Mouse (Mus musculus): ENCODE data around the gene Tenm3. TPM values are rescaled to one million over a fixed set of nuclear protein-coding genes. Genes with fewer than 3 reads are reported as not detected.

Gene Tenm3
- total RNA-seq, 2 experiments from 2014 or later = 122 to 147 TPM

DNA sequence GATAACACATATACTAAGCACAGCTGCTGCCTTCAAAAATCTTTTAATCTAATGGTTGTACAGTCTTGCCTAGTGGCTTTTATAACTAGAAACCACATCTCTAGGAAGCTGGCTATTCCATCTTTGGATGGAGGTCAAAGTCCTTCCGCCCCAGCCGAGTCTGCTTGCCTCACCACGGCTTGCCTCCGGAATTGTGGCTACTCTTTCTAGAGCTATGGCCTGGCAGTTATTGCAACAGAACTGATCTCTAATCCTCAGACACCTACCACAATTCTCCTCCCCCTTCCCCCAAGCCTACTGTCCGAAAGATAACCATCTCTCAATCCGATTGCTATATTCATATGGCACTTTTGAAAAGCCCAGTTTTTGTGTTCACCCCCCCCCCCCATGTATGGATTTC lies 101.0 kb downstream of the Tenm3 start:
- DNase-seq (ENCODE audit: low spot score in 2 of 2) = no peak

DNA sequence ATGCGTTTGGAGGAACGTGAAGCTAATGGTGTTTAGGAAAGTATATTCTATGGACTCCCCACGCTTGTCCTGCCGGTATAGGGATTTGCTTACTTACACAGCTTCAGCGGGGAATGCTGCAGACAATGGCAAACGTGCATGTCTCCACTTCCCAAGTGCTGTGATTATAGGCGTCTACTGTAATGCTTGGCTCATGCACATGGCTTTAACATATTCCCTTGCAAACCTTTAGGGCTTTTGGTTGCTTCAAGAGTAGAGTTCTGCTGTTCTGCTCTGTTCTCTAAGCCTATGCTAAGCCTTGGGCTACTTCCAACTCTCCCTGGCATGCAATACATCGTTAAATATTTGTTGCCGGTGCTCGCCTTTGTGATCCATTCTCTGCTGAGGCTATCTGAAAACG lies 102.8 kb downstream of the Tenm3 start:
- DNase-seq (ENCODE audit: low spot score in 2 of 2) = no peak

DNA sequence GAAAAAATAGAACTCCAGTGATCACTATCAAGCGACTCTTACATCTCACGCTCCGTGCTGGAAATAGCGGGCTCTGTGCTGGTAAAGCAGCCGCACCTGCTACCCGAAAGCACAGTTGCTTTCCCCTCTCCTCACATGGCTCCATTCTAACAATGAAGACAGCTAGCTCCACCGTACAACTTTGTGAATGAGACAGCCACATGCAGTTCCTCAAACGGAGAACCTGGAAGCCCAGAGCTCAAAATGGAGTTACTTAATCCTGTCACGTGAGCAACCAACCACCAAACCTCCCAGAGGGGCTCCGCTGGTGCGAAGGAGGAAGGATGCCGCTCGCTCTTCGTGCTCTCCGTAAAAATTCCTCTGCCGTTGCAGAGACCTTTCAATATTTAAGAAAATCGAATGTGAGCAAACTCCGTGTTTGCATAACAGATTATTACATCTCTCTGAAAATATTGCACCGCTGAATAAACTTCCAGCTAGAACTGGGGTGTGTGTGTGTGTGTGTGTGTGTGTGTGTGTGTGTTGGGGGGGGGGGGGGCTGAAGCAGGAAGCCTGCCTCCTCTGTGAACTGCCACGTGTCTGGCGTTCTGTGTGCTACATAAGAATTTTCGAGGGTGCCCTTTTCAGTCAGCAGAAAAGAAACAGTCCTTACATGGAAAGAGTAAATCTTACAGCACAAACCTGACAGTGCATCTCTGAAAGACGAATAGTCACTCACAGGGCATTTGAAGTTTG lies 103.4 kb downstream of the Tenm3 start:
- DNase-seq (ENCODE audit: low spot score in 2 of 2) = peak; percentile 24 to 35

DNA sequence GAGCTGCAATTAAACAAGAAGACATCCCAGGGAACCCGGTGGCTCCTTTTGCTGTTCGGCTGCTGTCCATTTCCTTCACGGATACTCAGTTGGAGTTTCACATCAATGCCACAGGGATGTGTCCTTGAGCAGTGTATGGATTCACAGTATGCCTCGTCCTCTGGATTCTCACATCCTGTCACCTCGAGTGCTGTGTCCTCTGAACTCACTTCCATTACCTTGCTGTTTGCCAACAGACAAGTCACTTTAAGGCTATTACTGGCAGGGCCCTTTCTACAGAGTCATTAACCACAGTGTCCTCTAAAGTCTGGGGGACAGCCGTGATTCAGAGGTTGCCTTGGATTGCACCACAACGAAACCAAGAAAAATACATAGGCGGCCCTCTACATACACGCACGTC lies 110.0 kb downstream of the Tenm3 start:
- no peak for DNase-seq (ENCODE audit: low spot score in 2 of 2)

DNA sequence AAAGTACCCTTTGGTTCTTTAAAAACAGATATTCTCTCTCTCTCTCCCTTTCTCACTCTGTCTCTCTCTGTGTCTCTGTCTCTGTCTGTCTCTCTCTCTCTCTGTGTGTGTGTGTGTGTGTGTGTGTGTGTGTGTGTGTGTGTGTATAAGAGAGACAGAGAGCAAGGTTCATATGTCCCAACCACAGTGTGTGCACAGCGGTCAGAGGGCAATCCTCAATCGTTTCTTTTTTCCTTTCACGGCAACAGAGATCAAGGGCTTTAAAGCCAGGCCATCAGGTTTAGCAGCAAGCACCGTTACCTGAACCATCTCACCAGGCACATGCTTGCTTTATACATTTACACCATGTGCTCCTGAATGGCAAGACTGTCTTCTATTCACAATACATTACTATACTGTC lies 110.7 kb downstream of the Tenm3 start:
- no peak for DNase-seq (ENCODE audit: low spot score in 2 of 2)

DNA sequence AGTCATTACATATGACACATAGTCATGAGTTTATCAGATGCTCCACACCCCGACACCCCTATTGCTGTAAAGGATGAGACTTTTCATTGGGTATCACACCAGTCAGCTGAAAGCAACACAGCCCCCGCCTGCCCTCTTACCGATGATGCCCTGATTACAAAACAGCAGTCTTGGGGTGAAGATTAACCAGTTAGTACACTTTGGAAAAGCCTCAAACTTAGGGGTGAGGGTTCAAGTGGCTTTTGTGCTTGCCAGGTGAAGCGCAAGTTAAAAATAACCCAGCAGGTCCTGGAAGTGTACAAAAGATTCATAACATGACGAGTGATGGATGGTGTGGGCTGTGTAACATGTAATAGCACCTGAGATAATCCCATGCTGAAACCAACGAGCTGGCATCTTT lies 113.0 kb downstream of the Tenm3 start:
- DNase-seq (ENCODE audit: low spot score in 2 of 2) = no peak

DNA sequence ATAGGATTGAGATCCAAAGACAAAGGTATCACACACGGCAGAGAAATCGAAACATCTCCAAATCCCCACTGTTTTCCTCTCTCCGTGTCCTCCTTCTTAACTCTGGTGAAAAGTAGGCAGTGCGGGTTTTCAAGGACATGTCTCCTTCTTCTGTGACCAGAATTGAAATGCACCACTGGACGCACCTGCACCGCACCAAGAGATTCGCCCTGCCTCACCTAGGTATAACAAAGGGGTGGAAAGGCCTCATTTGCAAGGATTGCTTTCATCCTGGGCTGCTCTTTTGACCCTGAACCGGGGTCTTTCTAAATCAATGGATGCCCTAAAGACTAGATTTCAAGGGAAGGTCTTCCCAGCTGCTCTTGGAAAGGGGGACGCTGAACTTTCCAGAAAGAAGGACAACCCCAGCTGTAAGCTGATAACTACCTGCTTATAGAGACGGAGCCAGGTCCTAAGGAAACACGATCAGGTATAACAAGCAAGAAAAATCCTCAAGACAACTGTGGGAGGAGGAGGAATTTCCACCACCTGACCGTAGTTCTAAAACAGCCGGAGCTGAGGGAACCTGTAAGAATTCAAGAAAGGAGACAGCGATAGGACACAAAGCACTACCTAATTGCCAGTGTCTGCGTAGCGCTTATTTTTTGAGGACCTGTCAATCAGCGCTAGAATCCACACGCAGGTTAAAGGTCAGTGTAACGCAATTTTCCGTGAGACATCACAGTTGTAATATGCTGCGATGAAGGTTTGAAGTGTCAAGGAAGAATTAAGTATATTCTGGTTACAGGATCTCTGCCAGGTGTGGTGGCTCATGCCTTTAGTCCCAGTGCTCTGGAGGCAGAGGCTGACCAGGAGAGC lies 114.7 kb downstream of the Tenm3 start:
- no peak for DNase-seq (ENCODE audit: low spot score in 2 of 2)

DNA sequence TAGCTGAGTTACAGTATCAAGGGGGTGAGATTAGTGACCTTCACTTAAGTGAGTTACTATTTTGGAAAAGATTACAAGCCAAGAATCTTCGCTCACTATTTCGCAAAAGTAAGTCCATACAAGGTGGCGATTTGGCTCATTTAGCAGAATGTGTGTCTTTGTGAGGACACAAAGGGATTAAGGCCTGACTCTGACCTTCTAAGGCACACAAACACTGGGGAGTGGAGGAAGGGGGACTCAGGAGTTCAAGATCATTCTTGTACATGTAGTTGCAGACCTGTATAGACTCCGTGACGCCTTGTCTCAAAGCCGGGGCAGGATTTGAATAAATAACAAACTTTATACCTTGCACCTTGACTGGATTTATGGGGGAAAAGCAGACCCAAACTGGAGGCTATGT lies 115.7 kb downstream of the Tenm3 start:
- DNase-seq (ENCODE audit: low spot score in 2 of 2) = no peak

DNA sequence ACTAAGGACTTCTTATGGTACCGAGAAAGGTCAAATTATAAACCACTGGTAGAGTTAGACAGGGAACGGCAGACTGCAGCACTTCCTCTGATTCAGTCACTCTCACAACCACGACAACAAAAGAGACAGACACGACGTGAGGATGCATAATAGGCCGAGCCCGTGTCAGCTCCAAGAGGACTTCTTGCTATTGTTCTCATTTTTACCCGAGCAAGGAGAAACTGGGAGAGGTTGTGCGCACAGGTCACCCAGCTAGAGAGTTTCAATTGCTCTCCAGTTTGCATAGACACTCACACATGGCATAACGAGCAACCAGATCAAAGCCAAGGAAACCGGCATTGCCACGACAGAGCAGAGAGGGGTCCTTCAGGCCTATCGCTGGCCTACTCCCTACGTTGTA lies 121.0 kb downstream of the Tenm3 start:
- DNase-seq (ENCODE audit: low spot score in 2 of 2) = no peak

DNA sequence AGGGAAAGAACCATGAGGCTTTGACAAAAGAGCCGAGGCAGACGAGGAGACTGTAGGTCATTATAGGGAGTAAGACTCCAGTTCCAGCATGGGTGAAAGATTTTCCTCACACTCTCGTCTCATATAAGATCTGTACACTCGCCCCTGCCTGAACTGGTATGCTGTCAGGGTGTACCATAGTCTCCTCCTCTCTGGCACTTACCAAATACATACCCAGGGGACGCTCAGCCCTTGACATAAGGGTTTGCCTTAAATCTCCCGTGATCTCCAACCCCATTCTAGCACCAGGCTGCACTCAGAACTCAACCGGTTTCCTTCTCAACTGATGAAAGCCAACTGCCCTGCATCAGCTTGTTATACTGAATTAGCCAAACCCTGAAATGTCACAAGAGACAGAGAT lies 121.4 kb downstream of the Tenm3 start:
- no peak for DNase-seq (ENCODE audit: low spot score in 2 of 2)

DNA sequence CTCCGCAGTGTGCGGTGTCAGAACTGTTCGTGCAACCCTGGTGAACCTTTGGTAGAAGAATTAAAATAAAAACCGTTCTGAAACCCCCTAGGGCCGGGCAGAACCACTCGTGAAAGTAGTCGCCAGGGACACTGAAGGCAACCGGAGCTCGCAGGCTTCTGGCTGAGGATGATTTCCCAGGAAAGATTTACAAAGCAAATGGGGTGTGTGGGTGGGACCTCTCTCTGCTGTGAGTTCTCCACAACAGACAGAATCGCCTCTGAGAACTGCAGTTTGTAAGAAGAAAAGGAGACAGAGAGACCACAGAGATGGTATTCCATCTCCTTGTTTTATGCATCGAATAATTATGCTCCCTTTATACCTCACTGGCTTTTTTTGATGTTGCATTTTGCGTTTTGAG lies 122.4 kb downstream of the Tenm3 start:
- no peak for DNase-seq (ENCODE audit: low spot score in 2 of 2)

DNA sequence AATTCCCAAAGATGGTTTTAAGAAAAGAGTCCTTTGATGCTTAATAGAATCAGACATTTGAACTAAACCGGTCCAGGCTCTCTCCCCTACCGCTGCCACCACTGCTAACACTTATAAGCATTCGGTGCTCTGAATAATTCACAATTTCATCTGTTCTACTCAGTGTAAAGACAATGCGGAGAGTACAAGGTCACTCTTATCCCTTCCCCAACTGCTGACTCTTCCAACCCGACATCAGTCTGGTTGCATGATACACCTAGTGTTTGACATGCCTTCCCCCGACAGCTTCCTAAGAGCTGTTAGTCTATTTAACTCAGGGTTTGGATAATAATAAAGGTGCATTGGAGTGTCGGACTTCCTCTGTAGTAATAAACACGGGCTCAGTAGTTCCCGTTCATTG lies 128.1 kb downstream of the Tenm3 start:
- no peak for DNase-seq (ENCODE audit: low spot score in 2 of 2)

DNA sequence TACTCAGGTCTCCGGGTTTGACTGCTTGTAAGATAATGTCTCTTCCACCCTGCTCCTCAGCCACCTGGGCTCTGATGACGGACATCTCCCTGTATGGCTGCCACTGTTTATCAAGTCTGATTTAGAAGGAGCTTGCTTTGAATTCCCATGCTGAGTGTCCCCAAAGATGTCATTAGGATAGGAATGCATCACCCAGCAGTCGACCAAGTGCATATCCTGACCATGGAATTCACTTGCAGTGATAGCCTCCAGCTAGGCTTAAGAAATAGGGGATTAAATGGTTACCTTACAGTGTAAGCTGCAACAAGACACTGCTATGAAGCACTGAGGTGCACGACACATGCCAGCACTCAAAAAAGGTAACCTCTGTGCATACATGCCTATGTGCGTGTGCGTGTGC lies 137.1 kb downstream of the Tenm3 start:
- DNase-seq (ENCODE audit: low spot score in 2 of 2) = no peak

DNA sequence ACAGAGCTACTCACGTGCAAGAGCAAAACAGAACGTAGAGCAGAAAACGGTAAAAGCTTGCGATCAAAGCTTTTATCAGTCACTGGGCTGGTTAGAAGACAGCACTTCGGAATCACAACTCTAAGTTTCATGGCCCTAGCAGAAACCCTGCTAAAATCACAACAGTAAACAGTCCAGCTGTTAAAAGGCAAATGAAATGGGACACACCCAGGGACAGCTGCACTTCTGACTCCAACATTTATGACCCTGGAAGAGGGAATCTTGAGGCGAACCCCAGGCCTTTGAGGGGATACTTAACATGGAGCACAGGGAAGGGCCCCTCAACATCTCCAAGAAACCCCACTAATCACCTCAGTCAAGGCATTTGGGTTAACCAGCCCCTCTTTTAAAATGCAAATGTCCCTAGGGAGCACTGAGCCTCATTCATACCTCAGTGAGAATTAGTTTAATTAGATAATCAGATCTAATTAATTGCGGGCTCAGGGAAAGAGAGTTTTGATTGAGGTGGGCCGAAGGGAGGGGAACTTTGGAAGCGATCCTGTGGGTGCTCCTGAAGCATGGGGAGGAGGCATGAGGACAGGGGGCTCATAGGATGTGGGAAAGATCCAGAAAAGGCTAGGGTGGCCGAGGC lies 138.8 kb downstream of the Tenm3 start:
- no peak for DNase-seq (ENCODE audit: low spot score in 2 of 2)

DNA sequence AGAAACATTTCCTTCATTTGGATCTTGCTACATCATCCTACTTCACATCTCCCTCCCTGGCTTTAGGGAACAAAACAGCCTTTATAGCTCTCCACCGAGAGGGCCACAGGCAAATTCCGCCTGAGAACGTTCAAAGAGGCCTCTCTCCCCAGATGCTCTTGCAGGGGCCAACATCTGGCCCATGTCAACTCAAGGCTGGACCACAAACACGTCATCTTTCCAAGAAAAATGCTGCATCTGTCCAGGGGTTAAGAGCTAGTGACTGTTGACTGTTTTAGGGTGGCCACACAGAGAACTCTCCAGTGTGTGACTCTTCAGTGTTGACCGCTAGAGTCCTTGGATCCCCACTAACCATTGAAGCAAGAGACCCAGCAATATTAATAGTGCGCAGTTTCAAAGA lies 139.3 kb downstream of the Tenm3 start:
- DNase-seq (ENCODE audit: low spot score in 2 of 2) = no peak

DNA sequence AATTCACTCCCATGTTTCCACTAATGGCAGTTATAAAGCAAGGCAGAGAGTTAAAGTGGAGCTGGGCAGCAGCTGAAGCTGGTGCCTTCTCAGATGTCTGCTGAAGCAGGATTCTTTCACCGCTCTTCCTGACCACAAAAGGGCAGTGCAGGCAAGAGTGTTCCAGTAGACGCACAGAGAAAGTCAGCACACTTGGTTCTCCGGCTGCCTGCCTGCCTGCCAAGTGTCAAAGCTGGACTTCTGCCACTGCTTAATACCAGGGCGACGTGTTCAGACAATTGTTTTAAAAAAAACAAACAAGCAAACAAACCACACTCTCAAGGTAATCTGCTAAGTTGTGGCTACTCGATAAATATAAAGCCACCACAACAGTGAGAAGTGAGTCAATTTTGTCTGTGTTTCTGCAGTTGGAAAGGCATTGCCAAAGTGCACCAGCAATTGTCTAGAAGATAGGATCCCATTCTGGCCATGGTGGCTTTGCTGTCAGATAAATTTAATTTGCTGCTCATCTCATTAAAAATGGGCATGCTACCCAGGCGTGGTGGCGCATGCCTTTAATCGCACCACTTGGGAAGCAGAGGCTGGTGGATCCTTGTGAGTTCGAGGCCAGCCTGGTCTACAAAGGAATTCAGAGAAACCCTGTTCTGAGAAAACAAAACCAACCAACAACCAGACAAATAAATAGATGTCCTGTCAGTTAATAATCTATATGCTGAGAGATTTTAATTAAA lies 152.9 kb downstream of the Tenm3 start:
- peak; percentile 27 to 41 for DNase-seq (ENCODE audit: low spot score in 2 of 2)

DNA sequence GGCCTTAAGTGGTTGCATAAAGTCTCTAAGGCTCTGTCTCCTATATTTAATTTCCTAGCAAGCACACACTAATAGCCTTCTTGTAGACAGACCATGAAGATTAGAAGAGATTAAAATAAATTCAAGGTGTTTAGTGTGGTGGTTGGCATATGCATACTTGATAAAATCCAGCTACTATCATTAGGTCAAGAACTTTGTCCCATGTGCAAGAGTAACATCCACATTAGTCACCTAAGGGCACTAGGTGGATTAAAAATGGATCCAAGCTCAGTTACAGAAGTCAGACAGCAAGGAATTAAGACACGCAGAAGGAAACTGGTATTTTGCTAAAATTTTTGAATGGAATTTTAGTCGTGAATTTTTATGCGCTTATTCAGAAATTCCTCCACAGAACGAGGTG lies 155.0 kb downstream of the Tenm3 start:
- DNase-seq (ENCODE audit: low spot score in 2 of 2) = no peak

DNA sequence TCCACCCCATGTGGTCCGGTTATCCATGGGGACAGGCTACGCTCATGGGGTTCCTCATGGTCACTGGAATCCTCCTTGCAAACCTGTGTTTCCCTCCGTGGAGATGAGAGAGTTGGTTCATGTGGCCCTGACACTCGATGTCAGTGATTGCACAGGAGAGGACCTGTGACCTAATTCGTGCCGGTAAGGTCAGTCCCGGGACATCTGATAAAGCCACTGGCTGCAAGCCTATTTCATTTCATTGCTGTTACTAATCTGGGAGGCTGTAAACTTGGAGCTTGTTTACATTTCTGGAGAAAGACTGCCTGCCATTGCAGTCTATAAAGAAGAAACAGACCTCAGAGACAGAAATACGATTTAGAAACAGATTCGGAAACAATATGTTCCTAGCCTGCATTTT lies 155.6 kb downstream of the Tenm3 start:
- no peak for DNase-seq (ENCODE audit: low spot score in 2 of 2)

DNA sequence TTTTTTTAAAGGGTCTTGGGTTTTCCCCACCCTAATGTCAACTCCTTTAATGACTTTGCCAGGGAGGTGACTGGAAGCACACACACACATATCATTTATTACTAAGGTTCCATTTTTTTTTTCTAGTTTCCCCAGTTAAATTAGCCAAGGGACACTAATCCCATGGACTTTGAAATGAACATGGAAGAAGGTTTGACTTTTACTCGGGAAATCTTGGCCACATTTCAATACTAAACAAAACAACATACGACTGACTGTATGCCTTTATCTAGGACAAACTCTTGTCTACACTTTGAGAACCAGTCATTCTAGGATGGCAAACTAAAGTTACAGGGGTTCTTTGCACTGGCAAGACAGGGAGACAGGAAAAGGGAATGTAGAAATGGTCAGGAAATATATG lies 170.3 kb downstream of the Tenm3 start:
- no peak for DNase-seq (ENCODE audit: low spot score in 2 of 2)

DNA sequence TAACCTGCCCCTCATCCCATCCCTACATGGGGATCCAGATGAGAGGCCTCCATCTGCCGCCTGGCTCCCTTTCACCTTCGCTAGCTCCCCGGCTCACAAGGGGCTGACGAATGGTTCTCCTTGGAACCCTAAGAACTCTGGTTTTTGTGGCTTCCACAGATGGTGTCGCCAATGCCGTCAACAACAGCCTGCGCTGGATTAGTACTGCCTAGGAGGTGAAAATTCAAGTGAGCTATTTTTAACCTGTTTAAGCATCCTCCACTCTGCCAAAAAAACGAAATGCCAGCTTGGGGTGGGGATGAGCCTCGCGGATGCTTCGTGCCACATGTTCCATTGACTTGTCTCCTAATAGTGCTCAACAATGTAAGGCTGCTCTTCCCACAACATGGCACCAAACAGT lies 171.3 kb downstream of the Tenm3 start:
- DNase-seq (ENCODE audit: low spot score in 2 of 2) = peak in 1 of 2 experiments; percentile 10

DNA sequence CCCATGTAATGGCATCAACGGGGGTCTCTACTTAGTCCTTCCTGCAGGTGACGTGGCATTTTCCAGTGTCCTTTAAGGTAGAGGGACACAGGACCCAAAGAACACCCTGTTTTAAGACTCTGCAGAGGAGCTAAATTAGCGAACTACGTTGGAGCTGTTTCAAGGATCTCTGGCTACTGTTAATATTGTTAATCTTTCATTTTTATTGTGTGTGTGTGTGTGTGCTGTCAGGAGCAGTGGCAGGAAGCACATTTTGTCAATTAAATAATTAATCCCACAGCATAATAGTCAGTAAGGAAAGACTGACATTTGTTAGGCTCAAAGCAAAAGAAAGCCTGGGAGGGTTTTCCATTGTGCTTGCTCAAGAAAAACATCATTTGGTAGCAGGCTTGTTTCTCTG lies 172.4 kb downstream of the Tenm3 start:
- DNase-seq (ENCODE audit: low spot score in 2 of 2) = no peak

DNA sequence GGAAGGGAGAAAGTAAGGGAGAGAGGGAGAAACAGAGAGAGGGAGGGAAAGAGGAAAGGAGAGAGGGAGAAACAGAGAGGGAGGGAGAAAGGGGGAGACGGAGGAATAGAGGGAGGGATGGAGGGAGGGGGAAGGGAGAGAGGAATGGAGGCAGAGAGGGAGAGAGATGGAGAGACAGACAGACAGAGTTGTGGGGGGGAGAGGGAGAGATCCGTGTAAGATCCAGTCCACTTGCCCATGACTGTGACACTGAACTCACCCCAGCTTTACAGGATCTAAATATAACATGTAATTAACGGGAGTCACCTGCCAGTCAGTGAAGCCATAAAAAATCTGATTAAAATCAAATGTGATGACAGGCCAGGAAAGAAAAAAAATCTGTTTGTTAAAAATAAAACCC lies 172.9 kb downstream of the Tenm3 start:
- no peak for DNase-seq (ENCODE audit: low spot score in 2 of 2)
